13 mouse cellular contexts compared by ENCODE assay signal in genomic region chr9:15036807-15037206, GRCm38 (mm10). TPM values are rescaled to one million over a fixed set of nuclear protein-coding genes. Genes with fewer than 3 reads are reported as not detected.
DNase-seq lines count a peak whose midpoint lies in the region; ATAC-seq and TF ChIP-seq lines count a peak whose summit lies in the region.
"Had no signal": no experiment of that assay in that cellular context is flagged by ENCODE, and none has a peak within 500 bp of the region (broad histone marks: within the 10 kb centered on the region; RNA-seq: fewer than 3 reads in every experiment).

No protein-coding gene starts in this region.

- DNase-seq in forebrain, embryonic 14.5 days (ENCODE audit: low spot score), result no peak
- DNase-seq in forebrain, embryonic 11.5 days (ENCODE audit: low spot score), result no peak
- peak; percentile 47 for DNase-seq in brain, adult 2 months (ENCODE audit: low read depth, low spot score)
- no peak for DNase-seq in ovary, postnatal 14 days (ENCODE audit: low spot score)
- no peak for DNase-seq in Muller cell, postnatal 12 days (ENCODE audit: inconsistent ontology term)
- DNase-seq in heart, adult 2 months, result no peak
- DNase-seq: adrenal gland, postnatal 10 days; B cell, adult 2 months; cerebellum, postnatal 14 days; heart, postnatal 14 days had no signal

- intact Hi-C loops in heart, adult 2 months (cut with DNase I), result no loop called here

- no peak for TF ChIP-seq EP300 in heart, adult 2 months (IDR thresholded peaks at IDR 0.05; ENCODE audit: insufficient read depth, low read depth, low read length)

- H3K79me2 ChIP-seq in heart, adult 2 months (replicated peaks; ENCODE audit: control insufficient read depth, insufficient read depth, low read length), result no peaks in the 10 kb centered on the region

- no peaks in the 10 kb centered on the region; the same call in 1 of the 2 replicates for H3K4me1 ChIP-seq in forebrain, embryonic 14.5 days (ENCODE audit: control insufficient read depth, insufficient read depth, low read length)
- H3K4me1 ChIP-seq in forebrain, embryonic 11.5 days (replicated peaks; ENCODE audit: control insufficient read depth, insufficient read depth, low read length), result no peaks in the 10 kb centered on the region
- peaks cover 53% of the 10 kb centered on the region for H3K4me1 ChIP-seq in hindbrain, embryonic 13.5 days (replicated peaks)
- H3K4me1 ChIP-seq in midbrain, embryonic 16.5 days (ENCODE audit: control insufficient read depth, insufficient read depth, low read length), result peaks cover 16% of the 10 kb centered on the region
- peaks cover 2% of the 10 kb centered on the region; the same call in 1 of the 2 replicates for H3K4me1 ChIP-seq in heart, adult 2 months (ENCODE audit: control insufficient read depth, insufficient read depth, low read length)

- no peak for TF ChIP-seq CTCF in heart, adult 2 months (IDR thresholded peaks at IDR 0.05)

- H3K36me3 ChIP-seq in forebrain, embryonic 14.5 days (ENCODE audit: control insufficient read depth, insufficient read depth, low read length), result no peaks in the 10 kb centered on the region; the same call in 1 of the 2 replicates
- no peaks in the 10 kb centered on the region; the same call in 1 of the 2 replicates for H3K36me3 ChIP-seq in forebrain, embryonic 11.5 days (ENCODE audit: control insufficient read depth, insufficient read depth, low read length)
- peaks cover 13% of the 10 kb centered on the region for H3K36me3 ChIP-seq in hindbrain, embryonic 13.5 days
- H3K36me3 ChIP-seq in midbrain, embryonic 16.5 days (ENCODE audit: control insufficient read depth, insufficient read depth, low read length), result no peaks in the 10 kb centered on the region
- H3K36me3 ChIP-seq in heart, adult 2 months (ENCODE audit: control insufficient read depth, insufficient read depth, low read length), result no peaks in the 10 kb centered on the region

- H3K27ac ChIP-seq in forebrain, embryonic 14.5 days (ENCODE audit: low read depth, low read length), result no peak overlapping the region
- H3K27ac ChIP-seq in forebrain, embryonic 11.5 days (ENCODE audit: low read depth, low read length), result no peak overlapping the region
- peak overlapping the region; percentile 55; the same call in 1 of the 2 replicates for H3K27ac ChIP-seq in hindbrain, embryonic 13.5 days
- no peak overlapping the region for H3K27ac ChIP-seq in midbrain, embryonic 16.5 days (ENCODE audit: low read length)
- H3K27ac ChIP-seq in heart, adult 2 months, result no peak overlapping the region

- H3K27me3 ChIP-seq in forebrain, embryonic 14.5 days (replicated peaks; ENCODE audit: control insufficient read depth, insufficient read depth, low read length), result no peaks in the 10 kb centered on the region
- no peaks in the 10 kb centered on the region for H3K27me3 ChIP-seq in forebrain, embryonic 11.5 days (ENCODE audit: control insufficient read depth, insufficient read depth, low read length)
- no peaks in the 10 kb centered on the region for H3K27me3 ChIP-seq in hindbrain, embryonic 13.5 days
- H3K27me3 ChIP-seq in midbrain, embryonic 16.5 days (ENCODE audit: control insufficient read depth, insufficient read depth, low read depth, low read length), result no peaks in the 10 kb centered on the region
- no peaks in the 10 kb centered on the region for H3K27me3 ChIP-seq in heart, adult 2 months (ENCODE audit: control insufficient read depth, insufficient read depth, low read length)
- H3K27me3 ChIP-seq: Patski had no signal

- TF ChIP-seq POLR2A in heart, adult 2 months (IDR thresholded peaks at IDR 0.05; ENCODE audit: insufficient read depth, low read depth, low read length), result no peak

- no peaks in the 10 kb centered on the region for H3K9me3 ChIP-seq in forebrain, embryonic 14.5 days (replicated peaks; ENCODE audit: control insufficient read depth, low read length)
- no peaks in the 10 kb centered on the region for H3K9me3 ChIP-seq in forebrain, embryonic 11.5 days (ENCODE audit: control insufficient read depth, low read length)
- H3K9me3 ChIP-seq in hindbrain, embryonic 13.5 days, result no peaks in the 10 kb centered on the region
- H3K9me3 ChIP-seq in midbrain, embryonic 16.5 days (replicated peaks; ENCODE audit: control insufficient read depth, low read length, poor library complexity, severe bottlenecking), result no peaks in the 10 kb centered on the region

- no peak overlapping the region for H3K4me3 ChIP-seq in forebrain, embryonic 14.5 days (ENCODE audit: low read depth, low read length)
- H3K4me3 ChIP-seq in forebrain, embryonic 11.5 days (ENCODE audit: low read depth, low read length), result no peak overlapping the region
- H3K4me3 ChIP-seq in hindbrain, embryonic 13.5 days, result no peak overlapping the region
- no peak overlapping the region for H3K4me3 ChIP-seq in midbrain, embryonic 16.5 days (ENCODE audit: low read depth, low read length)
- H3K4me3 ChIP-seq in heart, adult 2 months, result no peak overlapping the region

- ATAC-seq in forebrain, embryonic 14.5 days, result peak; percentile 40; the same call in 1 of the 2 replicates
- no peak for ATAC-seq in forebrain, embryonic 11.5 days (replicated peaks; ENCODE audit: low FRiP score)
- ATAC-seq in hindbrain, embryonic 13.5 days (ENCODE audit: low FRiP score), result peak; percentile 69
- peak; percentile 49; the same call in 1 of the 2 replicates for ATAC-seq in midbrain, embryonic 16.5 days
- ATAC-seq: Patski had no signal

- H3K9ac ChIP-seq in forebrain, embryonic 14.5 days (ENCODE audit: low read length), result no peak overlapping the region
- H3K9ac ChIP-seq in forebrain, embryonic 11.5 days (ENCODE audit: low read length), result no peak overlapping the region
- peak overlapping the region; percentile 43; the same call in 1 of the 2 replicates for H3K9ac ChIP-seq in hindbrain, embryonic 13.5 days
- 0 out of 2 replicates have a peak overlapping the region, but pooled peaks have one; percentile 26 for H3K9ac ChIP-seq in midbrain, embryonic 16.5 days (ENCODE audit: low read depth, low read length)
- no peak overlapping the region for H3K9ac ChIP-seq in heart, adult 2 months (ENCODE audit: low read depth, low read length)

- no peak overlapping the region for H3K4me2 ChIP-seq in forebrain, embryonic 14.5 days (ENCODE audit: low read length)
- H3K4me2 ChIP-seq in forebrain, embryonic 11.5 days (ENCODE audit: low read depth, low read length, severe bottlenecking), result no peak overlapping the region
- no peak overlapping the region for H3K4me2 ChIP-seq in hindbrain, embryonic 13.5 days
- 0 out of 2 replicates have a peak overlapping the region, but pooled peaks have one; percentile 18 for H3K4me2 ChIP-seq in midbrain, embryonic 16.5 days (ENCODE audit: low read length)

- 55% methylated on average over 4 of the region's 4 CpGs for WGBS in forebrain, embryonic 14.5 days
- 54% methylated on average over 4 of the region's 4 CpGs for WGBS in forebrain, embryonic 11.5 days
- 30% methylated on average over 4 of the region's 4 CpGs for WGBS in hindbrain, embryonic 13.5 days
- WGBS in midbrain, embryonic 16.5 days, result 12% methylated on average over 4 of the region's 4 CpGs
- WGBS in heart, adult 2 months, result 66% methylated on average over 4 of the region's 4 CpGs

RNA-seq across cellular contexts. Expression of gene Panx1, which starts 8.5 kb away (rescaled TPM):
- polyA plus RNA-seq in forebrain, embryonic 14.5 days (2014; fragmentation: Nextera tagmentation; extraction: Ambion mirVana), result 173 and 183 TPM in 2 replicates
- 103 and 115 TPM in 2 replicates for polyA plus RNA-seq in forebrain, embryonic 11.5 days (2014; fragmentation: Nextera tagmentation; extraction: Ambion mirVana)
- 148 and 152 TPM in 2 replicates for polyA plus RNA-seq in hindbrain, embryonic 13.5 days (2015; fragmentation: Nextera tagmentation; extraction: Ambion mirVana)
- polyA plus RNA-seq in midbrain, embryonic 16.5 days (2015; fragmentation: Nextera tagmentation; extraction: Ambion mirVana), result 165 and 168 TPM in 2 replicates
- 1 to 10 TPM; 3.8 to 4.5 TPM for total RNA-seq in heart, adult 2 months (2021)
- 5.6 and 6.0 TPM in 2 replicates for polyA plus RNA-seq in heart, adult 2 months (2012; rRNA removed)

Comparison
In these comparisons a context has a peak if more than half of its experiments do, and no peak if none do; other contexts are left out.
1. H3K9ac ChIP-seq: peak in hindbrain, embryonic 13.5 days (single experiment) and midbrain, embryonic 16.5 days (single experiment); none in forebrain, embryonic 14.5 days (single experiment), forebrain, embryonic 11.5 days (single experiment) and heart, adult 2 months (single experiment).
2. RNA of gene Panx1, which starts 8.5 kb away (polyA plus RNA-seq): 173 to 183 TPM in forebrain, embryonic 14.5 days, 165 to 168 TPM in midbrain, embryonic 16.5 days, 148 to 152 TPM in hindbrain, embryonic 13.5 days and 103 to 115 TPM in forebrain, embryonic 11.5 days; 5.6 to 6.0 TPM in heart, adult 2 months; every median in the first group is over 10 times any median in the second.